Mouse (Mus musculus) heart, postnatal 36 days (tissue): Measurements from ENCODE around the gene Rasgef1b. TPM values are rescaled to one million over a fixed set of nuclear protein-coding genes. Genes with fewer than 3 reads are reported as not detected.

ENCODE experiments used
- DNase-seq, 2 experiments: peaks; one replicate each; pipeline ENCODE4 v3.0.0; 2021 to 2022
- intact Hi-C: fragments of 180-260 bp; cut with DNase I; formaldehyde crosslinking; loops from one replicate; pipeline ENCODE4 v1.15.1; 2025
- total RNA-seq, 2 experiments: library from RNA; stranded (reverse); gene quantifications; 2 replicates each; pipeline ENCODE4 v1.2.3; 2021

Rasgef1b gene
- total RNA-seq, 2 experiments from 2014 or later: 11.3 to 11.5 TPM

GRCm38 (mm10) chr5:99711947-99712346 lies 16.9 kb downstream of the Rasgef1b start:
- DNase-seq: no peak
- intact Hi-C loops: no loop called here

- DNase-seq: no peak
- intact Hi-C loops: loop anchor here (2.0 to 5.0 kb wide), 2 partner anchors 460 to 506 kb away; no protein-coding TSS in a partner anchor
Measured at GRCm38 (mm10) chr5:99708706-99709105, 20.2 kb downstream of the Rasgef1b start.

GRCm38 (mm10) chr5:99707261-99707660 lies 21.6 kb downstream of the Rasgef1b start:
- intact Hi-C loops: loop anchor here (5.0 kb wide), 1 partner anchor 505 kb away; no protein-coding TSS in a partner anchor
- DNase-seq: peak; percentile 12 to 17

- intact Hi-C loops: no loop called here
- no peak for DNase-seq
Measured at GRCm38 (mm10) chr5:99701811-99702210, 27.1 kb downstream of the Rasgef1b start.

- intact Hi-C loops: no loop called here
- no peak for DNase-seq
Measured at GRCm38 (mm10) chr5:99694712-99695360, 34.0 kb downstream of the Rasgef1b start.

GRCm38 (mm10) chr5:99689909-99690308 lies 39.0 kb downstream of the Rasgef1b start:
- no peak for DNase-seq
- intact Hi-C loops: no loop called here

GRCm38 (mm10) chr5:99687894-99688293 lies 41.0 kb downstream of the Rasgef1b start:
- no peak for DNase-seq
- intact Hi-C loops: no loop called here

- intact Hi-C loops: no loop called here
- DNase-seq: no peak
Measured at GRCm38 (mm10) chr5:99684023-99684422, 44.8 kb downstream of the Rasgef1b start.

- DNase-seq: peak; percentile 3 to 5
- intact Hi-C loops: no loop called here
Measured at GRCm38 (mm10) chr5:99669971-99670571, 58.8 kb downstream of the Rasgef1b start.

GRCm38 (mm10) chr5:99656024-99656423 lies 72.8 kb downstream of the Rasgef1b start:
- intact Hi-C loops: no loop called here
- DNase-seq: no peak

GRCm38 (mm10) chr5:99652931-99653330 lies 75.9 kb downstream of the Rasgef1b start:
- no peak for DNase-seq

GRCm38 (mm10) chr5:99641407-99641806 lies 87.5 kb downstream of the Rasgef1b start:
- intact Hi-C loops: no loop called here

More at GRCm38 (mm10) chr5:99652931-99653330, 75.9 kb downstream of the Rasgef1b start:
- intact Hi-C loops: no loop called here

GRCm38 (mm10) chr5:99636575-99636974 lies 92.3 kb downstream of the Rasgef1b start:
- intact Hi-C loops: no loop called here

More at GRCm38 (mm10) chr5:99641407-99641806, 87.5 kb downstream of the Rasgef1b start:
- no peak for DNase-seq

GRCm38 (mm10) chr5:99634010-99634541 lies 94.8 kb downstream of the Rasgef1b start:
- intact Hi-C loops: loop anchor here (5.0 kb wide), 1 partner anchor 432 kb away; no protein-coding TSS in a partner anchor
- DNase-seq: no peak

More at GRCm38 (mm10) chr5:99636575-99636974, 92.3 kb downstream of the Rasgef1b start:
- DNase-seq: no peak

GRCm38 (mm10) chr5:99633548-99633947 lies 95.3 kb downstream of the Rasgef1b start:
- no peak for DNase-seq
- intact Hi-C loops: loop anchor here (5.0 kb wide), 1 partner anchor 431 kb away; no protein-coding TSS in a partner anchor

GRCm38 (mm10) chr5:99632649-99633310 lies 96.1 kb downstream of the Rasgef1b start:
- no peak for DNase-seq
- intact Hi-C loops: loop anchor here (5.0 kb wide), 1 partner anchor 430 kb away; no protein-coding TSS in a partner anchor

GRCm38 (mm10) chr5:99630087-99630486 lies 98.8 kb downstream of the Rasgef1b start:
- peak in 1 of 2 experiments; percentile 23 for DNase-seq
- intact Hi-C loops: loop anchor here (5.0 kb wide), 1 partner anchor 428 kb away; no protein-coding TSS in a partner anchor

- no peak for DNase-seq
- intact Hi-C loops: no loop called here
Measured at GRCm38 (mm10) chr5:99625603-99626002, 103.3 kb downstream of the Rasgef1b start.

- no peak for DNase-seq
- intact Hi-C loops: no loop called here
Measured at GRCm38 (mm10) chr5:99620771-99621170, 108.1 kb downstream of the Rasgef1b start.

GRCm38 (mm10) chr5:99617271-99617800 lies 111.5 kb downstream of the Rasgef1b start:
- DNase-seq: no peak
- intact Hi-C loops: no loop called here
